Mouse (Mus musculus) erythroblast, adult 5-6 weeks (primary cell): ENCODE data around the gene Ube2d3. TPM values are rescaled to one million over a fixed set of nuclear protein-coding genes. Genes with fewer than 3 reads are reported as not detected.
"Not testable (repeated sequence)": the region's sequence is repeated elsewhere in the genome, so short reads cannot be mapped to it uniquely, and the experiment has no call there.

Source experiments
- ATAC-seq: replicated peaks from 2 replicates; pipeline ENCODE4 v1.8.0; 2016; ENCODE audit warnings: moderate number of reproducible peaks, mild to moderate bottlenecking, moderate TSS enrichment, inconsistent platforms; ENCODE audit not compliant: poor library complexity, low FRiP score, severe bottlenecking
- total RNA-seq, 2 experiments: library from RNA; stranded (forward) in 1 of 2; stranded (reverse) in 1 of 2; fragments of 150-400 nt in 1 of 2; fragments of 200-764, 138-1000 nt in 1 of 2; gene quantifications; 2 replicates each; pipeline versions ENCODE4 v1.2.3 to v1.2.4; 2015 to 2017; ENCODE audit warnings: low replicate concordance in 2 of 2

Gene Ube2d3
- total RNA-seq, 2 experiments from 2014 or later, result 276 to 352 TPM

DNA sequence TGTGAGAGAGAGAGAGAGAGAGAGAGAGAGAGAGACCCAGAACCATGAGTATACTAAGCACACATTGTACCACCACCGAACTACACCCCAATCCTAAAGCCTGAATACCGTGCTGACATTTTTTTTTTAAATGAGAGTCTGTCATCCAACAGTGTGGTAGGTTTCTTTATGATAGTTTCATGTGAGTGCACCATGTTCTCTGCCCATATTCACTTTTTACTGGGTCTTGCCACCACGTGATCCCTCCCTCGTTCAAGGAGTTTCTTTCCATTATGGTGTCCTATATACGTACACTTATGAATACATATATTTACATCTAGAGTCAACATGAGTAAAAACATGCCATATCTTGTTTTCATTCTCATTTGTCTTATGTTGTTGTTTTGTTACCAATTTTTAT, 48.4 kb downstream of the Ube2d3 start:
- no peak for ATAC-seq

DNA sequence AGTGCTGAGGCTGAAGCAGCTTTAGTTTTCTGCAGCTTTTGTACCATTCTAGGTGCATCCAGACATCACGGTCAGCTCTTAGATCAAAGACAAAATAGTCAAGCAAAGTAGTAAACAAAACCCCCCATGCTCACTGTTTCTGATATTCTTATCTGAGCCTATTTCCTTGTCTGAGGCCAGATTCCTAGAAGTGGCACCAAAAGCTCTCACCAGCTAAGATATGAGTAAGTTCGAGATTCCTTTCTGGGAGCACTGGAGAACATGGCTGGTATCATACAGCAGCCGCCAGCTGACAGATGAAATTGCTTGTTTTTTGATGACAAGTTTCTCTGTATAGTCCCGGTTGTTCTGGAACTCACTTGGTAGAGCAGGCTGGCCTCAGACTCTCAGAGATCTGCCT, 49.9 kb downstream of the Ube2d3 start:
- ATAC-seq, result no peak

- no peak for ATAC-seq
Observed at GRCm38 (mm10) chr3:135489865-135490520, 52.0 kb downstream of the Ube2d3 start.

GRCm38 (mm10) chr3:135491102-135491501, 53.2 kb downstream of the Ube2d3 start:
- no peak for ATAC-seq

DNA sequence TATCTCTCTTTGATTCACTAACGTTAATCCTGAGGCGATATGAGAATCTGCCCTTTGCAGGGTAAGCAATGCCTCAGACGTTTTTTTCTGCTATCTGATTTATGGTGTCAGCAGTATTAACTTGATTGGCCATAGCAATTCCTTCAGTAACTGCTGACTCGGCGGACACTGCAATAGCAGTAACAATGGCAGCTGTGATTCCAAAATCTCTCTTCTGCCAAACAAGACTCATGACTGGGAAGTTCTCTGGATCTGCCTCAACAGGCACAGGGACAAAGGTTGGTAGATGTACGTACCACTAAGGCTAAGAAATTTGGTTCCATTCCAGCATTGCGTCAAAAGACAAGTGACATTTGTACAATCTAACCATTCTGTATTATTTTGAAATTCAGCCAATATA, 55.4 kb downstream of the Ube2d3 start:
- not testable (repeated sequence) for ATAC-seq

- not testable (repeated sequence) for ATAC-seq
Observed at GRCm38 (mm10) chr3:135497956-135498355, 60.0 kb downstream of the Ube2d3 start.

DNA sequence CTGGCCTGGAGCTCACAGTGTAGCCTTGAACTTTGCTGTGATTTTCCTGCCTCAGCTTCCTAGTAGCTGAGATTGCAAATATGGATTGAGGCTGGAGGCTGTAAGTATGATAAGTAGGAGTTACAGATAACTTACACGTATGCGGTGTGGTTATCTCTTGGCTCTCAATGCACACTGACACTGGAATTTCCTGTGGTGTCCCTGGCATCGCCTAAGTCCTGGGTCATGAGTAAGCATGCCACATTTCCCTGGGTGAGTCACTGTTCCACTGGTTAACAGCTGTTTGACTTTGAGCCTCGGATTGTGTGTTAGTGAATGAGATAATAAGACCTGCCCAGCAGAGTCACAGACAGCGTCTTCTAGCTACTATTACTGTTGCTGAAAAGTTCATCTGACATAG, 60.9 kb downstream of the Ube2d3 start:
- no peak for ATAC-seq

DNA sequence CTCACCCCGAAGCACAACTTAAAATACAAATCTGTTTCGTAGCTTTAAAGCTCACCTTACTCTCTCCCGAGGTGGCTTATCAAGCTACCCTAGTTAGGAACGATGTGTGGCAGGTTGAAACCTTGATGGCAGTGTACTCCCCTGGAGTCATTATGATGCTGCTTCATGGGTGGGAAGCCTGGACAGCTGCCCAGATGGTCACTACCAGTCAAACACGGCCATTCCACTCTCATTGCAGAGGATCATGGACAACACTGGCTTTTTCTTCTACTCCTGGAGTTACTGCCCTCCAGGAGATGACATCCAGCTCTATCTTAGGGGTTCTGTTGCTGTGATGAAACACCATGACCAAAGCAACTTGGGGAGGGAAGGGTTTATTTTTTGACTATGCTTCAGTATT, 65.2 kb downstream of the Ube2d3 start:
- no peak for ATAC-seq

- peak; percentile 80 for ATAC-seq
Observed at GRCm38 (mm10) chr3:135505369-135505909, 67.5 kb downstream of the Ube2d3 start.

DNA sequence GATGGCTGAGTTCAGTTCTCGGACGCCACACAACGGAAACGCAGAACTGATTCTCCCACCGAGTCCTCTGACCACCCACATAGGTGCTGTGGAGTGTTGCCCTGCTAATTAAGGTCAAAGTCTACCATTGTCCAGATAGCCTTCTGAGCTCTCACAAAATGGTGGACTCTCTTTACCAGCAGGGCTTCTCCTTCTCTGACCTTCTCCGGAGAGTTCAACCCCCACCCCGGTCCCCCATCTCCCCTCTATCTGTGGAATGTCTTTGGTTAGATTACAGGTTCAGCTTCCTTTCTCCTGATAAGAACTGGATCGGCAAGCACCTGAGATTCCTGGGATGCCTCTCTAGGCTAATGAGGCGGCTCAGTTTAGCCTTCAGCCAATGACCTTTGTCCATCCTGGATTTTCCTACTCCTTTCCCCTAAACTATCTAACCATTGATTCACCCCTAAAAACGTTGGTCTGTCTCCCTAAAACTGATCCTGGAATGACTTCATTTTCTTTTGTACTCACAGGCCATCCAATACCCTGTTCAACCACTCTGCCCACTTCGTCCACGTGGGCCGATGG, 68.0 kb downstream of the Ube2d3 start:
- ATAC-seq, result 0 out of 2 replicates have a peak, but pooled peaks have one; percentile 14

GRCm38 (mm10) chr3:135507506-135507905, 69.6 kb downstream of the Ube2d3 start:
- ATAC-seq, result no peak

- ATAC-seq, result no peak
Observed at GRCm38 (mm10) chr3:135508191-135508590, 70.2 kb downstream of the Ube2d3 start.

DNA sequence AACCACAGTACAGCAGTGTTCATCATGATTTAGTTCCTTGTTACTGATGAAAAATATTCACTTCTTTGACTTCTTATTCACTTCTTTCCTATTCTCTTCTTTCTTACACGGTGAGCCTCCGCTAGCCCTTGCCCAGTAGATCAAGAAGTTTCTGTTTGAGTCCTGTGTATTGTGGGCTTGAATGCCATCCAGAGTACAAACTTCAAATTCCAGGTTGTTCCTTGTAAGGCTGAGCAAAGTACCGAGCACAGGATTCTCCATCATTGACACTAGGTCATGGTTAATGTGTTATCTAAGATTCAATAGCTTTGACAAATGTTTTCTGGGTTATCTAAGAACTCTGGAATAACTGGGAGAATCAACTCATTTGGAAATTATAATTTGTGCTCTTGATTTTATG, 72.4 kb downstream of the Ube2d3 start:
- ATAC-seq, result no peak

- ATAC-seq, result no peak
Observed at GRCm38 (mm10) chr3:135511683-135512082, 73.7 kb downstream of the Ube2d3 start.

DNA sequence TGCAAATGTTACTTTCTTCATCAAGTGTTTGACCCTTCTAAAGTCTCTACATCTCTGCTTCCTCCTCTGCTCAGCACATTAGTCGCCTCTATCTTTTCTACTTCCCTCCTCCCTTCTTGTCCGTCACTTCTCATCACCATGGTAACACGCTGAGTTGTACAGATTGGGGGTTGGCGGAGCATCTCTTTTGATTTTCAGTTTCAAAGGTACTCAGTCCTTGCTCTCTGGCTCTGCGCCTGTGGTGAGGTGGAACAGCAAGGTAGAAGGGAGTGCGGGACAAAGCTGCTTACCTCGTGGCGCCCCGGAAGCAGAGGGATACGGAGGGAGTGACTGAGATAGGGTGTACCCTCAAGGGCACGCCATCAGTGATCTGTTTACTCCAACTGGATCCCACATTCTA, 75.3 kb downstream of the Ube2d3 start:
- ATAC-seq, result no peak

GRCm38 (mm10) chr3:135513800-135514425, 76.0 kb downstream of the Ube2d3 start:
- no peak for ATAC-seq

DNA sequence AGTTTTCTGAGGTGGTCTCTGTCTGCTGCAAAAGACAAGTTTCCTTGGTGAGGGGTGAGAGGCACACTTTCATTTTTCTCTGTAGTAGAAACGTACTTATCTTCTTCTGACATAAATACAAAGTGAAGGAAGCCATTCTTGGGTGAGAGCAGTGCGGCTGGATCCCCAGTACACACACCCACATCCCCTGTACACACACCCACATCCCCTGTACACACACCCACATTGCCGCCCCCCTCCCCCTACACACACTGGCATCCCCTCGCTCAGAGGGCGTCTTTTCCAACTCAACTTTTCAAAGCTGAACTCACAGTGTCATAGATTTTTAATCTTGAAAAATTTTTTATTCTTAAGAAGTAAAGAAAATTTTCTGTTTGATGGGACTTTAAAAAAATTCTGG, 77.3 kb downstream of the Ube2d3 start:
- no peak for ATAC-seq

DNA sequence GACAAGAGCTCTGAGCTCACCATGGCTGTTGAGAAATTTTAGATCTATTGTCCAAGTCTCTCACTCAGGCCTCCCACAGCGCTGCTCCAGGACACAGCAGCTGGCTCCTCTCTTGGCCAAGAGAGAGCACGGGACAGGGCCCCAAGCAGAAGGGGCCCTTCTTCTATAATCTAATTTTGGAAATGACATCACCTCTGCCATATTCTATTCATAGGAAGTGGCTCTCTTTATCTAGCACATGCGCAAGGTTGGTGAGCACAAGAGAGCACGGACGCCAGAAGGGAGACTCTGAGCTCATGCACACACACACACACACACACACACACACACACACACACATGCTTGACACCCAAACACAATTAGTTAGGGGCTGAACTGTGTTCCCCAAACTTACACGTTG, 78.9 kb downstream of the Ube2d3 start:
- ATAC-seq, result no peak
